21 mouse cellular contexts compared by ENCODE assay signal in the genomic region with DNA sequence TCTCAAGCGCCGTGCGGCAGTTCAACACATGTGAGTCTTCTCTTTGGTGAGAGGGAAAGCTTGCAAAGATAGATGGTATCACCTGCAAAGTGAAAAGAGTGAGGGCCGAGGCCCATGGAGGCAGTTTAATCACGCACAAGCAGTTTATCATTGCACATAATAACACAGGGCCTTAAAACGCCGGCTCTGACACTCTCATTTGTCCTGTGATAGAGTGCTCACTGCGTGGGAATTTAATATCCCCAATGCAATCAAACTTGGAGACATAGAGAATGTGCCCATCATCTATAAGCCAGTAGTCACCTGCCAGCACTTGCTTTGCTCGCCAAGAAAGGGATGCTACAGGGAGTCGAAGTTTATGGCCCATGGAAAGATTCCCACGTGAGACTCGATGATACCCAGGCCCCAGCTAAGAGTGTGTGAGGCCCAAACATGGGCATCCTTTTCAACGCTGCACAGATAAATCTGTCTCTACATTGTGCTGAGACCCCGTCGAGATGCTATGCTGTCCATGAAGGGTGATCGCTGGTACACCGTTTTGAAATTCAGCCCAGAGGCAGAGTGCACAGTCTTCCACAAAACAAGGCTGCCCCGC.
A peak's percentile ranks its signal among the peaks of the same experiment; 100 is the strongest.
DNase-seq lines count a peak whose midpoint lies in the region; ATAC-seq lines count a peak whose summit lies in the region.
"Had no signal": no experiment of that assay in that cellular context is flagged by ENCODE, and none has a peak within 500 bp of the region (broad histone marks: within the 10 kb centered on the region; RNA-seq: fewer than 3 reads in every experiment).

No protein-coding gene starts in this region.

- H3K9me3 ChIP-seq in kidney, embryonic 14.5 days (ENCODE audit: control insufficient read depth, low read length), result no peaks in the 10 kb centered on the region
- no peaks in the 10 kb centered on the region for H3K9me3 ChIP-seq in neural tube, embryonic 11.5 days (ENCODE audit: control insufficient read depth, low read length)
- H3K9me3 ChIP-seq: embryonic facial prominence, embryonic 12.5 days; forebrain, embryonic 15.5 days; G1E; heart, embryonic 15.5 days had no signal

- 62% methylated on average over 18 of the region's 18 CpGs for WGBS in kidney, embryonic 14.5 days
- 86% methylated on average over 18 of the region's 18 CpGs for WGBS in neural tube, embryonic 11.5 days

- H3K9ac ChIP-seq in kidney, embryonic 14.5 days (ENCODE audit: low read depth, low read length), result no peak overlapping the region
- no peak overlapping the region for H3K9ac ChIP-seq in neural tube, embryonic 11.5 days (ENCODE audit: low read length)
- H3K9ac ChIP-seq: embryonic facial prominence, embryonic 12.5 days; forebrain, embryonic 15.5 days; heart, embryonic 15.5 days had no signal

- no peaks in the 10 kb centered on the region for H3K4me1 ChIP-seq in kidney, embryonic 14.5 days (ENCODE audit: control insufficient read depth, insufficient read depth, low read length)
- H3K4me1 ChIP-seq in neural tube, embryonic 11.5 days (ENCODE audit: control insufficient read depth, insufficient read depth, low read length), result no peaks in the 10 kb centered on the region
- H3K4me1 ChIP-seq: embryonic facial prominence, embryonic 12.5 days; forebrain, embryonic 15.5 days; heart, embryonic 15.5 days had no signal

- DNase-seq in heart, adult 11 months, result peak; percentile 61
- DNase-seq in heart, adult 18-20 months, result no peak
- DNase-seq in kidney, adult 8-10 months, result no peak
- DNase-seq in neural tube, embryonic 11.5 days (ENCODE audit: low spot score), result no peak
- DNase-seq in neural tube, embryonic 10.5 days (ENCODE audit: extremely low spot score, low spot score), result no peak
- no peak for DNase-seq in cerebellum, postnatal 10 days
- DNase-seq: adrenal gland, adult 8-10 months; adrenal gland, postnatal 36 days; cerebellum, adult 11 months; cerebellum, adult 8-10 months; cerebellum, postnatal 25 days; gastrocnemius, postnatal 36 days; heart, adult 2 months; heart, postnatal 14 days had no signal

- ATAC-seq in kidney, embryonic 14.5 days (ENCODE audit: low FRiP score, low TSS enrichment), result peak; percentile 83; the same call in 1 of the 2 replicates
- ATAC-seq in neural tube, embryonic 11.5 days (ENCODE audit: insufficient read depth, low FRiP score, low TSS enrichment), result 0 out of 2 replicates have a peak, but pooled peaks have one; percentile 28
- ATAC-seq: CD4-positive, CD25-positive, alpha-beta regulatory T cell, adult 4 months; forebrain, embryonic 15.5 days had no signal

- no peak overlapping the region for H3K27ac ChIP-seq in kidney, embryonic 14.5 days (ENCODE audit: low read depth, low read length)
- H3K27ac ChIP-seq in neural tube, embryonic 11.5 days (ENCODE audit: low read depth, low read length), result no peak overlapping the region
- H3K27ac ChIP-seq: embryonic facial prominence, embryonic 12.5 days; forebrain, embryonic 15.5 days; heart, adult 2 months; heart, embryonic 15.5 days had no signal

- H3K4me2 ChIP-seq in kidney, embryonic 14.5 days (replicated peaks; ENCODE audit: low read depth, low read length), result no peak overlapping the region
- H3K4me2 ChIP-seq in neural tube, embryonic 11.5 days (ENCODE audit: low read depth), result no peak overlapping the region
- H3K4me2 ChIP-seq: embryonic facial prominence, embryonic 12.5 days; forebrain, embryonic 15.5 days; heart, embryonic 11.5 days; heart, embryonic 15.5 days had no signal

- no peak overlapping the region for H3K4me3 ChIP-seq in kidney, embryonic 14.5 days (ENCODE audit: low read length)
- no peak overlapping the region for H3K4me3 ChIP-seq in neural tube, embryonic 11.5 days (ENCODE audit: low read depth, low read length)
- H3K4me3 ChIP-seq: embryonic facial prominence, embryonic 12.5 days; forebrain, embryonic 15.5 days; heart, adult 2 months; heart, embryonic 15.5 days had no signal

- no peaks in the 10 kb centered on the region for H3K36me3 ChIP-seq in kidney, embryonic 14.5 days (ENCODE audit: control insufficient read depth, insufficient read depth, low read length)
- no peaks in the 10 kb centered on the region for H3K36me3 ChIP-seq in neural tube, embryonic 11.5 days (ENCODE audit: control insufficient read depth, insufficient read depth, low read length)
- H3K36me3 ChIP-seq: embryonic facial prominence, embryonic 12.5 days; forebrain, embryonic 15.5 days; G1E; heart, embryonic 15.5 days had no signal

- no peaks in the 10 kb centered on the region for H3K27me3 ChIP-seq in kidney, embryonic 14.5 days (ENCODE audit: control insufficient read depth, insufficient read depth, low read length)
- H3K27me3 ChIP-seq in neural tube, embryonic 11.5 days (ENCODE audit: control insufficient read depth, insufficient read depth, low read length), result no peaks in the 10 kb centered on the region
- H3K27me3 ChIP-seq: embryonic facial prominence, embryonic 12.5 days; forebrain, embryonic 15.5 days; heart, embryonic 15.5 days had no signal
